Mouse (Mus musculus) lung, embryonic 14.5 days (tissue): ENCODE data around the gene Phf21b. TPM values are rescaled to one million over a fixed set of nuclear protein-coding genes. Genes with fewer than 3 reads are reported as not detected.
A peak's percentile ranks its signal among the peaks of the same experiment; 100 is the strongest.

Experiments
- ATAC-seq: fragments of 200-750 bp; cut with Nextera tagmentation; 2 replicates; pipeline ENCODE4 v1.8.0; 2017; ENCODE audit warnings: mild to moderate bottlenecking, moderate TSS enrichment, moderate library complexity; ENCODE audit not compliant: insufficient read depth
- DNase-seq: peaks from one replicate; pipeline ENCODE4 v3.0.0-alpha.2; 2015
- H3K27ac ChIP-seq: fragments of 300-500 bp; sonication (generic); 2 replicates; pipeline ENCODE4 v1.5.1; 2014; ENCODE audit warnings: low read depth, mild to moderate bottlenecking, moderate library complexity
- H3K27me3 ChIP-seq: fragments of 300-500 bp; sonication (generic); 2 replicates; pipeline ENCODE4 v1.6.1; 2014; ENCODE audit warnings: low read length, control low read depth; ENCODE audit not compliant: insufficient read depth
- H3K36me3 ChIP-seq: fragments of 300-500 bp; sonication (generic); 2 replicates; pipeline ENCODE4 v1.6.1; 2014; ENCODE audit warnings: control low read depth; ENCODE audit not compliant: insufficient read depth
- H3K4me1 ChIP-seq: fragments of 300-500 bp; sonication (generic); 2 replicates; pipeline ENCODE4 v1.6.1; 2014; ENCODE audit warnings: antibody characterized with exemption, control low read depth; ENCODE audit not compliant: insufficient read depth
- H3K4me2 ChIP-seq: fragments of 300-500 bp; sonication (generic); 2 replicates; pipeline ENCODE4 v1.6.1; 2014; ENCODE audit warnings: mild to moderate bottlenecking
- H3K4me3 ChIP-seq: fragments of 300-500 bp; sonication (generic); 2 replicates; pipeline ENCODE4 v1.5.1; 2014; ENCODE audit warnings: low read depth, low read length
- H3K9ac ChIP-seq: fragments of 300-500 bp; sonication (generic); 2 replicates; pipeline ENCODE4 v1.6.1; 2014
- H3K9me3 ChIP-seq: fragments of 300-500 bp; sonication (generic); 2 replicates; pipeline ENCODE4 v1.6.1; 2016; ENCODE audit warnings: low read depth, low read length, control low read depth
- CTCF ChIP-seq: IDR thresholded peaks from 2 replicates; pipeline ENCODE4 v1.5.1; 2016; ENCODE audit warnings: antibody characterized with exemption, low read depth
- WGBS: fragments of 180-500 bp; shearing (Covaris S2); extraction: QIAGEN DNeasy Blood & Tissue Kit; methylation state at CpG from one replicate; pipeline ENCODE4 v1.1.7; 2014; 5-methylcytosine and 5-hydroxymethylcytosine counted together
- polyA plus RNA-seq: library from polyadenylated mRNA; unstranded; fragments of >200 nt; fragmentation: Nextera tagmentation; extraction: Ambion mirVana; gene quantifications from 2 replicates; pipeline ENCODE4 v1.2.1, GENCODE M21; 2014

The Phf21b gene
- polyA plus RNA-seq, 1 experiment from 2014 or later = 1.8 TPM

DNA sequence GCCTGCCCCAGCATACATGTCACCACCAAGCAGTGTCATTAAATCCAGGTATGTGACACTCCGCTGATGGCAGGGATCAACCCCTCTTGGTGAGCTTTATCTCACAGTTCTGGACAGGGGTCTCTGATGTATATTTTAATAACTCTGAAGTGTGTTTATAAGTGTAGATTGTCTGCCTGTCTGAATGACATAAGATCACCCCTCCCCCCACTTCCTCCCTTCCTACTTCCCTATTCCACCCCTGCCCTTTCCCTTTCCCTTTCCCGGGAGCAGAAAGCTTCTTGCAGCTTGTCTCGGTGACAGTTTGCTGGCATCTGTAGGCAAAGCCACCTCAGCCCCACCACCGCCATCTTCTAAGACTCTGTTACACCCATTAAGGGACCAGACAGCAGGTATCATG lies 11.0 kb downstream of the Phf21b start:
- no peak for DNase-seq
- no peak overlapping the region for H3K4me2 ChIP-seq
- H3K27me3 ChIP-seq = no peaks in the 10 kb centered on the region
- TF ChIP-seq CTCF = no peak
- 63% methylated on average over 4 of the region's 4 CpGs for WGBS
- H3K9me3 ChIP-seq = no peaks in the 10 kb centered on the region
- no peak overlapping the region for H3K27ac ChIP-seq
- H3K9ac ChIP-seq = no peak overlapping the region
- no peaks in the 10 kb centered on the region for H3K36me3 ChIP-seq
- peaks cover 14% of the 10 kb centered on the region; the same call in 1 of the 2 replicates for H3K4me1 ChIP-seq
- H3K4me3 ChIP-seq = no peak overlapping the region
- no peak for ATAC-seq

DNA sequence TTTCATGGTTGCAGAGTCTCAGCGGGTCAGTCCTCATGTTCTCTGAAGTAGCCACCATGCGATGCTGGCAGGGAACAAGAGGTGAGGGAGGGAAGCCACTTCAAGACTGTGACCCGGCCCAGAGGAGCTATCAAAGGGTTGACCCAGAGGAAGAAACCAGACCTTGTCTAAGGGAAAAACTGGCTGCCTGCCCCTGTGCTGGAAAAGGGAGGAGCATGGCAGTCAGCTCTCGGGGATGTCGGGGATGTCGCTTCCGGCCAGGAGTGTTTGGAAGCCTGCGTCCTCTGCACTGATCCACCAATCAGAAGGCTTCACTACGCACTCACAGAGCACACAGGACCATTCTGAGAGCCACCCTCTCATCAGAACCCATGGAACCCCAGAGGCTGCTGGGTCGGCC lies 12.8 kb downstream of the Phf21b start:
- Histone ChIP-seq H3K9me3 (no peaks in the 10 kb centered on the region), H3K4me3 (no peak overlapping the region), H3K27me3 (no peaks in the 10 kb centered on the region), H3K36me3 (no peaks in the 10 kb centered on the region), H3K9ac (no peak overlapping the region), H3K27ac (no peak overlapping the region), H3K4me2 (no peak overlapping the region), H3K4me1 (peaks cover 14% of the 10 kb centered on the region; the same call in 1 of the 2 replicates)
- WGBS = 35% methylated on average over 10 of the region's 10 CpGs
- no peak for TF ChIP-seq CTCF
- DNase-seq (peak; percentile 48), ATAC-seq (peak; percentile 35; the same call in 1 of the 2 replicates)

DNA sequence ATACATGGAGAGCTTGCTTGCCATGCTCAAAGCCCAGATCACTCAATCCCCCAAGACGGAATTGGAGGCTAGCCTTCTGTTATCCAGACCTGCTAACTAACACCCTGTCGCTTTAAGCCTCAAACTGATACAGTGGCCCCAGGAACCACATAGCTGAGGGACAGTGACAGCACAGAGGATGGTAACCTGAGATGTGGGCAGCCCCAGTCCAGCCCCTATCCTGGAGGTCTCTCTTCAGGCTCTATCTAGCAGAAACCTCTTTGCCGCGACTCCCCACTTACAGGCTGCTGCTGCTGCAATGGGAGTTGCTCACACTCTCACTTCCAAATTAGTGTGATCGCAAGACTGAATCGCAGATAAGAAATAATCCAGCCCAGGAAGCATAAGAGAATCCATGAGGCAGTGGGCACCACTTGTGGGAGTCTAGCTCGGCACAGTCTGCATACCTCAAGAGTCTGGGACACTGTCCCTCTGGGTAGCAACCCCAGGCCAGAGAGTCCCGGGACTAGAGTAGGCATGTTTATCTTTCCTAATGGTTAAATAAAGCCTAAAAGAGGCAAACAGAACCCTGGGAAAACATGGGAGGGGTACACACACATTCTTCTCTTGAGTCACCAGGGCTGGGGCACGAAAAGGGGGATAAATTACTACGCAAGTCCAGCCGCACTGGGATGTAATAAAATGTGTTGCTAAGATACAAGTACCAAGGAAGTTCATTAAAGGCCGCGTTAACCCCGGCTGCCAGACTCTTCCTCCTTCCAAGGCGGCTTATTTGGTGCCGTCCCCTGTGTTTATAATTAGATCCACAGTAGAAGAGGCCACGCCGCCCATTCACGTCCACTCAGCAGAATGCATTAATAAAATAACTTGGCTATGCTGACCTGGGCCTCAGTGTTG lies 13.7 kb downstream of the Phf21b start:
- Histone ChIP-seq H3K36me3 (no peaks in the 10 kb centered on the region), H3K4me3 (no peak overlapping the region), H3K27ac (no peak overlapping the region; the same call in 1 of the 2 replicates), H3K4me2 (no peak overlapping the region), H3K27me3 (no peaks in the 10 kb centered on the region), H3K9me3 (no peaks in the 10 kb centered on the region), H3K9ac (no peak overlapping the region), H3K4me1 (peaks cover 14% of the 10 kb centered on the region; the same call in 1 of the 2 replicates)
- DNase-seq (peak; percentile 47), ATAC-seq (peak; percentile 49)
- no peak for TF ChIP-seq CTCF
- WGBS = 16% methylated on average over 19 of the region's 19 CpGs

DNA sequence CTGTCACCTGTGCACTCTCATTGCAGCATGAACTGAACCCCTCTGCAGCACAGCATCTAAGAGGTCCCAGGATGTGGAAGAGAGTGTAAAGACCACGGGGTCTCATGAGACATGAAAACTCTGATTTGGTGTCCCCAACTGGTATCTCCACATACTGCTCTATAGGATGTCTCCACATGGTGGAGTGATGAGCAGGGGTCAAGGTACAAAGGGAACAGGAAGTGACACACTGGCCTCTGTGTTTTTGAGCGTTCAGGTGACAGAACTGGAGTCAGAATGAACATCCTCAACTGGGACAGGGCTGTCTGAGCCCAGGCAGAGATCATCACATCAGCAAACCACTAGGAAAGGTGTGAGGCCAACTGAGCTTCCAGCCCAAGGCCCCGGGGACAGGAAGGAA lies 15.3 kb downstream of the Phf21b start:
- Histone ChIP-seq H3K4me2 (no peak overlapping the region), H3K9me3 (no peaks in the 10 kb centered on the region), H3K9ac (no peak overlapping the region), H3K4me3 (no peak overlapping the region), H3K4me1 (peaks cover 14% of the 10 kb centered on the region; the same call in 1 of the 2 replicates), H3K27me3 (no peaks in the 10 kb centered on the region), H3K36me3 (no peaks in the 10 kb centered on the region), H3K27ac (no peak overlapping the region)
- peak; percentile 8; the same call in 1 of the 2 replicates for TF ChIP-seq CTCF
- no peak for DNase-seq
- no peak for ATAC-seq
- WGBS = 69% methylated on average over 3 of the region's 3 CpGs

DNA sequence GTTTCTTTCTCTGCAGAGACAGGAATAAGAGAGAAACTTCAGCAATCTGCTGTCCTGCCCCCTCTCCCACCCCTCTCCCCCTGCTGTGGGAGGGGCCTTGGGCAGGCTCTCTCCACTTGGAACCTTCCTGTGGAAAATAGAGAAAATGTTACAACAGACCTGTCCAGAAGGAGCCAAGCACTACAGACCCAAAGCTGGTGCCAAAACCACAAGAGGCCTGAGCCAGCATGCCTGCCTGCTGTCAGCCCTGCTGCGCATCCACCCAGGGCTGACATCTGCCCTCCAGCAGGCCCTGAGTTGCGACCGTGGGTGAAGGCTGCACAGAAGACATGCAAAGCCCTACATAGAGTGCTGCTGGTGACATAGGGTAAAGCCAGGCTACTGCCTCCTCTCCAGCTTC lies 16.3 kb downstream of the Phf21b start:
- H3K4me3 ChIP-seq = no peak overlapping the region
- TF ChIP-seq CTCF = no peak
- ATAC-seq = no peak
- no peak overlapping the region for H3K4me2 ChIP-seq
- WGBS = 66% methylated on average over 3 of the region's 3 CpGs
- H3K27me3 ChIP-seq = no peaks in the 10 kb centered on the region
- no peak overlapping the region for H3K27ac ChIP-seq
- DNase-seq = no peak
- no peak overlapping the region for H3K9ac ChIP-seq
- peaks cover 14% of the 10 kb centered on the region; the same call in 1 of the 2 replicates for H3K4me1 ChIP-seq
- H3K36me3 ChIP-seq = no peaks in the 10 kb centered on the region
- no peaks in the 10 kb centered on the region for H3K9me3 ChIP-seq

DNA sequence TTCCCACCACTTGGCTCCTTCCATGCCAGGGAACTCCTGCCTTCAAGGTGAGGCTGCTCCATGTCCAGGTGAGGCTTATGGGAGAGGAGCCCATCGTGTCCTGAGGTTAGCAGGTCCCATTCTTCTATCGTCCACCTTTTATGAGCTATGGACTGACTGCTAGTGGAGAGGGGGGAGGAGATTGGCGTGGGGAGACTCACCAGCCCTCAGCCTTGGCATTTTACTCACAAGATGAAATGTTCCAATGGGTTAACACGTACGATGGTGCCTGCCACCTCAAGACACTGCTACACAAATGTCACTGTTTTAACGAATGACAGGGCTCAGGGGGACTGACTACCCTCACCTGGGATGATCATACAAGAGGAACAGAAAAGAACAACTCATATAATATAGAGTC lies 18.0 kb downstream of the Phf21b start:
- WGBS = 78% methylated on average over 6 of the region's 6 CpGs
- H3K27me3 ChIP-seq = no peaks in the 10 kb centered on the region
- H3K9ac ChIP-seq = no peak overlapping the region
- H3K4me2 ChIP-seq = no peak overlapping the region
- no peak overlapping the region for H3K4me3 ChIP-seq
- H3K4me1 ChIP-seq = peaks cover 11% of the 10 kb centered on the region; the same call in 1 of the 2 replicates
- no peak for TF ChIP-seq CTCF
- no peaks in the 10 kb centered on the region for H3K9me3 ChIP-seq
- DNase-seq (no peak), ATAC-seq (no peak)
- no peaks in the 10 kb centered on the region for H3K36me3 ChIP-seq
- H3K27ac ChIP-seq = no peak overlapping the region

DNA sequence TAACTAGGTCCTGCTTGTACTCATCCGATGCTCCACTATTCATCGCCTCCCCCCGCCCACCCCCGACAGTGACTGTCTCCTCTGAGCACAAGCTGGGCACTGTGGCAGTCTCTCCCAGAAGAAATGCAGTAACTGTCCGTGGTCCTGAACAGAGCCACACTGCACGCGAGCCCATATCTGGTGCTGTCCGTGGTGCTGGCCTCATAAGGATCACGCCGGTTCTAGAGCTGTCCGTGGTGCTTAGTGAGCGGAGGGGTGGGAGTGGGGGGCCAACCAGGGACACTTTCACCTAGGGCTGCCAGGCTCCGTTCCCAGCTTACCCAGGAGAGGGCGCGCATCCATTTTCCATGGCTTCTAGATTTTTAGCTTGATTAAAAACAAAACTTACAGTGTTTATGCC lies 26.4 kb downstream of the Phf21b start:
- Histone ChIP-seq H3K4me2 (no peak overlapping the region), H3K27ac (no peak overlapping the region), H3K4me3 (no peak overlapping the region), H3K9me3 (no peaks in the 10 kb centered on the region), H3K4me1 (no peaks in the 10 kb centered on the region), H3K36me3 (no peaks in the 10 kb centered on the region), H3K27me3 (no peaks in the 10 kb centered on the region), H3K9ac (no peak overlapping the region)
- ATAC-seq (peak; percentile 85), DNase-seq (peak; percentile 98)
- TF ChIP-seq CTCF = peak; percentile 64
- 5% methylated on average over 15 of the region's 15 CpGs for WGBS
